Mouse (Mus musculus) megakaryocyte, embryonic 14.5 days (primary cell): ENCODE data around the gene Bysl.

ENCODE experiments used
- FLI1 ChIP-seq: IDR thresholded peaks from 2 replicates; pipeline ENCODE4 v1.6.1; 2012; ENCODE audit warnings: low read length, inconsistent platforms, mixed read lengths
- GATA1 ChIP-seq: IDR thresholded peaks from 3 replicates; pipeline ENCODE4 v1.6.1; 2012; ENCODE audit warnings: mixed read lengths, low read length, inconsistent platforms, borderline replicate concordance

DNA sequence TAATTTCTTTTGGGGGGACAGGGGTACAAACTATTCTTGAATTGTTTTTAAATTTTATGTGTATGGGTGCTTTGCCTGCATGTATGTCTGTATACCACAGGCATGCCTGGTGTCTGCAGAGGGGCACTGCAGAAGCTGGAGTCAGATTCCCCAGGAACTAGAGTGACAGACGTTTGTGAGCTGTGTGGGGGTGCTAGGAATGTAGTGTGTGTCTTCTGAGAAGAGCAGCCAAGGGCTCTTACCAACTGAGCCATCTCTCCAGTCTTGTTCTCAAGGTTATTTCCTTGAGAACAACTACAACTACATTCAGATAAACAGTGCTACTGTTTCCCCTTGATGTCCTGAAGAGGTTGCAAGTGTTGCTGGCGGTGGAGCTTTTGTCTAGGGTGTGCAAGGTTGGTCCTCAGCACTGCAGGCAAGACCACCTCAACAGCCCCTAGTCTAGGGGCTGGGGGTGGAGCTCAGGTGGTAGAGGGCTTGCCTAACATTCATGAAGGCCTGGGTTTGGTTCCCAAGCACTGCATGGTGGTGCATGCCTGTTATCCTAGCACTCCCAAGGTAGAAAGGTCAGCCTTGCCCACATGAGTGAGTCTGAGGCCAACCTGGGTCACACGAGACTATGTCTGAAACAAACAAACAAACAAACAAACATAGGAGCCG is 21.0 kb upstream of the Bysl start:
- no peak for TF ChIP-seq FLI1
- no peak for TF ChIP-seq GATA1
